Mouse (Mus musculus): Measurements from ENCODE around the gene Ift80. TPM values are rescaled to one million over a fixed set of nuclear protein-coding genes. Genes with fewer than 3 reads are reported as not detected.

Ift80 gene
- polyA plus RNA-seq, 1 experiment from 2014 or later: 8.4 TPM

DNA sequence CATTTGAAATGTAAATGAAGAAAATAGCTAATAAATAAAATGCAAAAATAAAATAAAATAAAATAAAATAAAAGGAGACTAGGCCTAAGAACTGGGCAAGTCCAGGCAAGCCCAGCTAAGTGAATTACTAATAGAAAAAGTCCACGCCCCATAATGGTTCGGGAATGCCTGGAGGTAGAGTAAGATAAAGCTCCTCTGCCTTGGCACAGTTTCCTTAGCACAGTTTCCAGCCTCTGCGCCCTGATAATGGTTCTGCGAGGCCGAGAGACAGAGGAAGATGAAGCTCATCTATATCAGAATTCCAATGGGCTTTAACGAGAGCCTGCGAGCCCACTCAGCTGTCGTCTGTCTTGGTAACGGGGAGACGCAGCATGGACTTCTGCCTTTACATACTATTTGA is 25.2 kb downstream of the Ift80 start:
- 89% methylated on average over 10 of the region's 10 CpGs for WGBS

DNA sequence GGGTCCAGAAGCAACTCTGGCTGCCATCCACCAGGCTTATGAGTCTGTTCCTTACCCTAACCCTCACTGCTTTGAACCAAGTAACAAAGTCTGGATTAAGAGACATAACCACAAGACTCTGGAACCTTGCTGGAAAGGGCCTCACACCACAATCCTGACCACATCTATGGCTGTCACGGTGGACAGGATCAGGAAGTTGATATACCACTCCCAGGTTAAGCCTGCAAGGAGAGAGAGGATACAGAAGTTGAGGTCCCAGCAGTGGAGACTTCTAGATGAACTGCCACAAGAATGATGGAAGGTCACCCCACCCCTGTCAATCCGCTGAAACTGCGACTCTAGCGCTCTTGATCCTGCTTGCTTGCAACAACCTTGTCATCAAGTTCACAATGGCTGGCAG is 26.7 kb downstream of the Ift80 start:
- 93% methylated on average over 4 of the region's 4 CpGs for WGBS
- no peak overlapping the region for H3K4me3 ChIP-seq
- ATAC-seq (ENCODE audit: low FRiP score, low read depth): no peak
- H3K36me3 ChIP-seq: no peaks in the 10 kb centered on the region
- no peaks in the 10 kb centered on the region for H3K27me3 ChIP-seq
- no peak overlapping the region for H3K4me2 ChIP-seq
- H3K27ac ChIP-seq (replicated peaks): no peak overlapping the region
- H3K9me3 ChIP-seq: no peaks in the 10 kb centered on the region
- no peaks in the 10 kb centered on the region for H3K4me1 ChIP-seq (replicated peaks)
- no peak overlapping the region for H3K9ac ChIP-seq

More for the DNA sequence above, 25.2 kb downstream of the Ift80 start:
- no peaks in the 10 kb centered on the region for H3K9me3 ChIP-seq
- H3K27ac ChIP-seq (replicated peaks): no peak overlapping the region
- no peaks in the 10 kb centered on the region for H3K4me1 ChIP-seq (replicated peaks)
- no peak overlapping the region for H3K4me2 ChIP-seq
- H3K27me3 ChIP-seq: no peaks in the 10 kb centered on the region
- H3K4me3 ChIP-seq: no peak overlapping the region
- no peaks in the 10 kb centered on the region for H3K36me3 ChIP-seq
- no peak overlapping the region for H3K9ac ChIP-seq
- no peak for ATAC-seq (ENCODE audit: low FRiP score, low read depth)

DNA sequence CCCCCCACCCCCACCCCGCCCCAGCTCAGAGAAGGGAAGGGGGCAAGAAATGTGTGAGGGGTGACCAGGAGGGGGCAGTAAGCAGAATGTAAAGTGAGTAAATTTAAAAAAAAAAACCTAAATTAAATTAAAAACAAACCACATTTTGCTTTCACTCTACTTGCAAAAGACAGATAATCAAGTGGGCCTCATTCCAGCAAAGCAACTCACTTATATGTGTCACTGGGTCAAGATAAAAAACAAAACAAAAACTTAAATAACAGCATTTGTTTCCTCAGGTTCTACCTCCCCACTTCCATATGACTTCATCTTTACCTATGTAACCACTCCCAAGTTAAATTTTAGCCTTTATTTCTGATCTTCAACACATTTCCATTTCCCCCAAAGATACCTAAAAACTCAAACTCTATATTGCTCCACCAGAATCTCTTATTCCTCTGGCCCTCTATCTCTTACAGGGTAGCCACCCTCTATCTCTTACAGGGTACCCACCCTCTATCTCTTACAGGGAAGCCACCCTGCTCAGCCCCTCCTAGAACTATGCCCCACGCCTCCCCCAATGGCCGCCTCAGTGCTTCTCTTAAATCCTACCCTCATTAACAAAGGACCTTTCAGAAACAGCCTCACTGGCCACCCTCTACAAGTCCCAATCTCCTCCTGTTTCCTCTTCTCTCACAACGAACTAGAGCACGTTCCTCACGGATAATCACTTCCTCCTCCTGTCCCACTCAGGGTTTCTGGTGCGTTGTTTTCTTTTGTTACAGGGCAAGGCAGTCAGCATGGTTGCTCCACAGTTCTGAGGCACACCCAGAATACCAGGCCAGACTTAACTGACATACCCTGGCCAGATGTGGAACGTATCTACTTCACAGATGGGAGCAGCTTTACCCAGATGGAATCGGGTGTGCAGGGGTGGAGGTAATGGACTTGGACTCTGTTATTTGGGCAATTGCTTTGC is 28.6 kb downstream of the Ift80 start:
- no peak for ATAC-seq (ENCODE audit: low FRiP score, low read depth)
- H3K36me3 ChIP-seq: no peaks in the 10 kb centered on the region
- H3K4me3 ChIP-seq: no peak overlapping the region
- H3K4me2 ChIP-seq: no peak overlapping the region
- no peaks in the 10 kb centered on the region for H3K9me3 ChIP-seq
- H3K27me3 ChIP-seq: no peaks in the 10 kb centered on the region
- 71% methylated on average over 9 of the region's 9 CpGs for WGBS
- H3K9ac ChIP-seq: no peak overlapping the region
- no peak overlapping the region for H3K27ac ChIP-seq (replicated peaks)
- H3K4me1 ChIP-seq (replicated peaks): no peaks in the 10 kb centered on the region

DNA sequence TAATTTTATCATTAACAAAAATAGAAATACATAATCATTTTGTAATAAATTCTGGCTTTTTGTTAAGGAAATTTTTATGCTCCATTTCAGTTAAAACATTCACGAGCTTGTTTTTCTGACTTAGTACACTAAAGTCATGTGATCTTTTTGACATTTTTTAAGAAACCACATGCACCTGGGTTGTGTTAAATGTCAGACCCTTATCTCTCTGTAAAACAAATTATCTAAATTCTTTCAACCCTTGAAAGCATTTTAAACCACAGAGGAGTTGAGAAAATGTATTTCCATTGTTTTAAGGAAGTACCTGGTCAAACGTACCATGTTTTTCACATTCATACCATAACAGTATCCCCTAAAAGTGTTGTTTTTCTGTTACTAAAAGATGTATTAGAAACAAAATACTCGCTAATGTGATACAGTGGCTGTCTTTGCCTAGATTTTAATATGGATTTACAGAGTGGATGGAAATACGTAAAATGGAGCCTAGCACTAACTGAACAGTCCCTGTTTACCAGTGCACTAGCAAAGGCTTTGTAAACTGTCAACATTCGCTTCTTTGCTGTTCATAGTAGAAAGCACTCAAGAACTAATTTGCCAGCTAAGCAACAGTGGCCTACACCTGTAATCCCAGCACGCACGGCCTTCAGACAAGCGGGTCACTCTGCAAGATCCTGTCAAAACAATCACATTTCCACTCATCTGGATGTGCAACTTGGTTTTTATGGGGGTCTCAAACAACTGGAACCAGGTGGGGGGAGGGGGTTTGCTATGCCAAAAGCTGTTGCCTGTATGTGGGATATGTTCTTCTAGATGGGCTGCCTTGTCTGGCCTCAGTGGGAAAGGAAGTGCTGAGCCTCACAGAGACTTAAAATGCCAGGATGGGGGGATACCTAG is 29.5 kb downstream of the Ift80 start:
- WGBS: 95% methylated on average over 8 of the region's 8 CpGs
- Histone ChIP-seq H3K27ac (replicated peaks) (no peak overlapping the region), H3K4me1 (replicated peaks) (no peaks in the 10 kb centered on the region), H3K9me3 (no peaks in the 10 kb centered on the region), H3K9ac (no peak overlapping the region), H3K36me3 (no peaks in the 10 kb centered on the region), H3K27me3 (no peaks in the 10 kb centered on the region), H3K4me2 (no peak overlapping the region), H3K4me3 (no peak overlapping the region)
- no peak for ATAC-seq (ENCODE audit: low FRiP score, low read depth)

DNA sequence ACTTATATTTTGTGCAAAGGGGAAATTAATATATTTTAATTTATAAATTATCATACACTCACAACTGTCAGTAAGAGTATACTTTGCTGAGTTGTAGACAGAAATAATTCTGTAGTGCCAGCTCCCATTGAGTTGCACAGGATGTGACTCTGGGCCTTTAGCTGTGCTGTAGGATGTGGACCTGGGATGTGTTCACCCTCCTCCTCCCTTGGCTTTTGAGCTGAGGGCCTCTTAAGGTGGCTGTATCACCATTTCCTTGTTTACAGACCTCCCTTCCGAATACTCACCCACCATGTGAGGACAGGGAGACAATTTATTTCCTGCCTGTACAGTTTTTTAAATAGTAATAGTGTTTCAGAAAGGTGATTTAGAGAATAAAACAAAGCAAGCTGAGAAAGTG is 30.8 kb downstream of the Ift80 start:
- H3K9me3 ChIP-seq: no peaks in the 10 kb centered on the region
- no peak overlapping the region for H3K4me3 ChIP-seq
- H3K9ac ChIP-seq: no peak overlapping the region
- H3K27me3 ChIP-seq: no peaks in the 10 kb centered on the region
- H3K4me2 ChIP-seq: no peak overlapping the region
- WGBS: 84% methylated on average over 1 of the region's 1 CpGs
- no peaks in the 10 kb centered on the region for H3K36me3 ChIP-seq
- ATAC-seq (ENCODE audit: low FRiP score, low read depth): no peak
- no peak overlapping the region for H3K27ac ChIP-seq (replicated peaks)
- no peaks in the 10 kb centered on the region for H3K4me1 ChIP-seq (replicated peaks)

DNA sequence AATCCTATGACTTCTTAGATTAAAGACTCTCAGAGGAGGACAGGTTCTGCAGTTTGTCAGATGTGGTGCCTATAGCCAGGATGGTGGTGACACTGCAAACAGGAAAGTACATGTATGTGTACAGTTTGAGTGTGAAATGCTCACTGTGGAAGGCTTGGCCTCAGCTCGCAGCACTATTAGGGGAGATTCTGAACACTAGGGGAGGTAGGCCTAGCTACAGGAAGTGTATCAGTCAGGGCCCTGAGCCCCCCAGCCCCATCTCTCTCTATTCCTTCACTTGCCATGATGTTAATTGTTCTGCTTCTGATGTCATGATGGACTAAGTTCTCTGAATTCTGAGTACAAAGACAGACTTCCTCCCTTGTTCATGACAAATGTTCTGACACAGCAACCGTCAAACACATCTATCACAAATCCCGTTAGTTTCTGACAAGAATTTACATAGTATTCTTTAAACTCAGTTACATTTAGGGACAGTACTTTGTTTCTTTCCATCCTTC is 35.2 kb downstream of the Ift80 start:
- H3K27ac ChIP-seq (replicated peaks): no peak overlapping the region
- H3K9me3 ChIP-seq: no peaks in the 10 kb centered on the region
- H3K4me1 ChIP-seq (replicated peaks): no peaks in the 10 kb centered on the region
- H3K4me2 ChIP-seq: no peak overlapping the region
- H3K4me3 ChIP-seq: no peak overlapping the region
- peaks cover 25% of the 10 kb centered on the region for H3K36me3 ChIP-seq
- H3K9ac ChIP-seq: no peak overlapping the region
- no peaks in the 10 kb centered on the region for H3K27me3 ChIP-seq
- 94% methylated on average over 3 of the region's 3 CpGs for WGBS
- no peak for ATAC-seq (ENCODE audit: low FRiP score, low read depth)

DNA sequence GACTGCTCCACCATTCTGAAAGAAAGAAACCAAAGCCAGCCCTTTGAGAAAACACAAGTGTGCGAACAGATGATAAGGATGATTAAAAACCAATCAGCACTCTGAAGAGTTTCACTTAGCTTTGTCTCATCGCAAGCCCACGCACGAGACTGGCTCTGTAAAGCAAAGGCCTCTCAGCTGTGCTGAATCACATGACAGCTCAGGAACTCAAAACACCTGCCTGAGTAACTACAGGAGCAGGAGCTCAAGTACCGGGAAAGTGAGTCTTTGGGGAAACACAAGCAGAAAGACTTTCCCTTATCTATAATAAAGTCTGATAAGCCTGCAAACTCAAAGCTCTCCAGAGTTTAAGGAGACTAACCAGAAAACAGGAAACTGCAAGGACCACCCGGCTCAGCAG is 37.0 kb downstream of the Ift80 start:
- Histone ChIP-seq H3K4me1 (replicated peaks) (no peaks in the 10 kb centered on the region), H3K27me3 (no peaks in the 10 kb centered on the region), H3K36me3 (peaks cover 28% of the 10 kb centered on the region), H3K4me3 (no peak overlapping the region), H3K4me2 (no peak overlapping the region), H3K9me3 (no peaks in the 10 kb centered on the region), H3K27ac (replicated peaks) (no peak overlapping the region), H3K9ac (no peak overlapping the region)
- 87% methylated on average over 6 of the region's 6 CpGs for WGBS
- no peak for ATAC-seq (ENCODE audit: low FRiP score, low read depth)

DNA sequence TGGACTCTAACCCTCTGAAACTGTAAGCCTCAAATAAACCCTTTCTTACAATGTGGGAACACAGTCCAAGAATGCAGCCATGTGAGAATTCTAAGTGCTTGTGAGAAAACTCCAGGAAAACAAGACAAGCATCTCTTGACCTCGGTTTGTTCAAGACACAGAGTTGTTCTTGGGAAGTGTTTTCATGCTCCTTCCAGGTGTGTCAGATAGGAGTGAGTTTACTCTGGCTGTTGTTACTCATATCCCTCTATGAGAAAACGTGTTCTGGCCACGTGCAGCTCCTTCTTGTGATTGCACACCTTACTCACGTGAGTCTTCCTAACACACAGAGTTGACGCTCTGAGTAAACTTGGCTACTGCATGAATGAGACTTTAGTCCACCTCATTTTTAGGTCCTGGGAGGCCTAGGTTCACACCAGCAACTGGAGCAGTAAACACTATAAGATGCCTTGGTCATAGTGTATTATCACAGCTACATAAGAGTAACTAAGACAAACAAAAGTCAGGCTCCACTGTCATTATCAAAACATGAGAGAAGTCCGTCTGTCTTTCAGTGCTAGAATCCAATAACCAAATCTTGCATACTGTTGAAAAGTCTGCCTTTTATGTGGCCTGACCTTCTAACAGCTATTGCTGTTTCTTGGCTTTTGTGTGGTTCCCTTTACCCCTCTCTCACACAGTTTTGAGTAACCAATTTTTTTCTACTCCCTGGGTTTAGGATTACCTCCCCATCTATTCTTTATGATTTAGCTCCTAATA is 37.7 kb downstream of the Ift80 start:
- ATAC-seq (ENCODE audit: low FRiP score, low read depth): no peak
- 96% methylated on average over 6 of the region's 6 CpGs for WGBS
- Histone ChIP-seq H3K4me1 (replicated peaks) (no peaks in the 10 kb centered on the region), H3K36me3 (peaks cover 32% of the 10 kb centered on the region), H3K27me3 (no peaks in the 10 kb centered on the region), H3K4me3 (no peak overlapping the region), H3K4me2 (no peak overlapping the region), H3K9me3 (no peaks in the 10 kb centered on the region), H3K9ac (no peak overlapping the region), H3K27ac (replicated peaks) (no peak overlapping the region)

DNA sequence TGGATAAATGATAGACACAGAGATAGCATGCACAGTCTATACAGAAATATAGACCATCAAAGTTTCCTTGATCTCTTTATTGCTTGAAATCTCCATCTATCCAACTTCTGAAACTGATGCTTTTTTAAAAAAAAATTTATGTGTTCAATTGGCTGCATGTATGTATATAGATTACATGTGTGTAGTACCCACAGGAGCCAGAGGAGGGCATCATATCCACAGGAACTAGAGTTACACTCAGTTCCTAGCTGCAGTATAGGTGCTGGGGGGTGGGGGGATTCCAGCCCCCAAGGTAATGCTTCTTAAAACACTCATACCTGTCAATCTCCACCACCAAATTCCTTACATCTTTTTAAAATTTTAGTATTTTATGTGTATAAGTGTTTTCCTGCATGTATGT is 39.7 kb downstream of the Ift80 start:
- Histone ChIP-seq H3K36me3 (peaks cover 32% of the 10 kb centered on the region), H3K4me2 (no peak overlapping the region), H3K27ac (replicated peaks) (no peak overlapping the region), H3K4me3 (no peak overlapping the region), H3K9me3 (no peaks in the 10 kb centered on the region), H3K27me3 (no peaks in the 10 kb centered on the region), H3K9ac (no peak overlapping the region), H3K4me1 (replicated peaks) (no peaks in the 10 kb centered on the region)
- ATAC-seq (ENCODE audit: low FRiP score, low read depth): no peak

DNA sequence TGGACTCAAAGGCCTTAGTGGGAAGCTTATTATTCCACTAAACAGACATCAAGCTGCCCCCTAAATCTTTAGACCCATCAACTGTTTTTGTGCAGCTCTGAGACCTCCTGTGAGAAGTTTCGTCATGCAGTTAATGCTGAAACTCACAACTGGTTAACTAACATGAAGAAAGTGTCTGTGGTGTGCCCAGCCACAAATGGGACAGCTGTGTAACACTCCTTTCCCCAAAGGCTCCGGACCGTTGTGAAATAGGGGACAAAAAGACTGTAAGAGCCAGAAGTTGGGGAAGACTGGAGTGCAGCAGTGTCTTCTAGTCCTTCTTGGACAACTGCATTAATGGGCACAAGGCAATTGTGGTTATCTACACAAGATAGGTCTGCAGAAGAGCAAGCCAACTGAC is 47.0 kb downstream of the Ift80 start:
- whole genome bisulfite sequencing: 94% methylated on average over 3 of the region's 3 CpGs
- no peaks in the 10 kb centered on the region for H3K9me3 ChIP-seq
- no peak overlapping the region for H3K27ac ChIP-seq (replicated peaks)
- no peak overlapping the region for H3K4me2 ChIP-seq
- H3K36me3 ChIP-seq: peaks cover 4% of the 10 kb centered on the region; the same call in 1 of the 2 replicates
- H3K27me3 ChIP-seq: no peaks in the 10 kb centered on the region
- H3K4me3 ChIP-seq: no peak overlapping the region
- H3K4me1 ChIP-seq (replicated peaks): no peaks in the 10 kb centered on the region
- no peak for ATAC-seq (ENCODE audit: low FRiP score, low read depth)
- H3K9ac ChIP-seq: no peak overlapping the region

DNA sequence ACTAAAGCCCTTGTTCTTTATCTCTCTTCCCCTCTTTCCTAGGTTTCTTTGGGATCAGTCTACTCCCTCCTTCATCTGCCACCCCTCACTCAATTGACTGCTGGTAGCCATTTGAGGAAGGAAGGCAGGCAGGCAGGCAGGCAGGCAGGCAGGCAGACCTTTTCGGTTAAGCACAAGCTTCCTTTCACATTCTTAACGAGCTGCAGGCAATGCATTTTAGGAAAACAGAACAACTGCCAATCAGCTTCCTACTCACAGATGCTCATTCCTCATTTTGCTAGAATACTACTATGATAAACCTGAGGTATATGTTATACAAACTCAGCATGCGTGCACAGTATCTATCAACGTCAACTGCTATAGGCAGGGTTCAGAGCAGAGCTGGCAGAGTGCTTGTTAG is 47.9 kb downstream of the Ift80 start:
- WGBS: 68% methylated on average over 4 of the region's 4 CpGs
- Histone ChIP-seq H3K9ac (no peak overlapping the region), H3K4me1 (replicated peaks) (no peaks in the 10 kb centered on the region)

More for the DNA sequence above, 47.9 kb downstream of the Ift80 start:
- H3K27me3 ChIP-seq: no peaks in the 10 kb centered on the region
- no peak for ATAC-seq (ENCODE audit: low FRiP score, low read depth)
- H3K27ac ChIP-seq (replicated peaks): no peak overlapping the region
- no peaks in the 10 kb centered on the region for H3K9me3 ChIP-seq
- no peak overlapping the region for H3K4me2 ChIP-seq
- no peak overlapping the region for H3K4me3 ChIP-seq
- no peaks in the 10 kb centered on the region for H3K36me3 ChIP-seq

Measured in hindbrain, embryonic 15.5 days (tissue).